Mouse (Mus musculus) limb, embryonic 15.5 days (tissue): Measurements from ENCODE around the gene Tcf25. TPM values are rescaled to one million over a fixed set of nuclear protein-coding genes. Genes with fewer than 3 reads are reported as not detected.
A peak's percentile ranks its signal among the peaks of the same experiment; 100 is the strongest.
"Not testable (repeated sequence)": the region's sequence is repeated elsewhere in the genome, so short reads cannot be mapped to it uniquely, and the experiment has no call there.

Experiments used
- ATAC-seq: fragments of 200-750 bp; cut with Nextera tagmentation; 2 replicates; pipeline ENCODE4 v1.8.0; 2017; ENCODE audit warnings: low read depth, moderate TSS enrichment; ENCODE audit not compliant: insufficient number of reproducible peaks, low FRiP score, low TSS enrichment
- H3K27ac ChIP-seq: fragments of 300-500 bp; sonication (generic); 2 replicates; pipeline ENCODE4 v1.5.1; 2015; ENCODE audit warnings: moderate library complexity, mild to moderate bottlenecking, inconsistent platforms
- H3K27me3 ChIP-seq: fragments of 300-500 bp; sonication (generic); 2 replicates; pipeline ENCODE4 v1.6.1; 2015; ENCODE audit warnings: inconsistent platforms
- H3K36me3 ChIP-seq: fragments of 300-500 bp; sonication (generic); 2 replicates; pipeline ENCODE4 v1.6.1; 2015; ENCODE audit warnings: inconsistent platforms
- H3K4me1 ChIP-seq: fragments of 300-500 bp; sonication (generic); 2 replicates; pipeline ENCODE4 v1.6.1; 2015; ENCODE audit warnings: inconsistent platforms
- H3K4me2 ChIP-seq: fragments of 300-500 bp; sonication (generic); 2 replicates; pipeline ENCODE4 v1.6.1; 2015; ENCODE audit warnings: mild to moderate bottlenecking, inconsistent platforms
- H3K4me3 ChIP-seq: fragments of 300-500 bp; sonication (generic); 2 replicates; pipeline ENCODE4 v1.5.1; 2015; ENCODE audit warnings: mild to moderate bottlenecking, inconsistent platforms
- H3K9ac ChIP-seq: fragments of 300-500 bp; sonication (generic); 2 replicates; pipeline ENCODE4 v1.6.1; 2015; ENCODE audit warnings: inconsistent platforms
- H3K9me3 ChIP-seq: fragments of 300-500 bp; sonication (generic); 2 replicates; pipeline ENCODE4 v1.6.1; 2016; ENCODE audit warnings: inconsistent platforms
- WGBS: fragments of 180-500 bp; shearing (Covaris S2); methylation state at CpG from one replicate; pipeline ENCODE4 v1.1.7; 2015; 5-methylcytosine and 5-hydroxymethylcytosine counted together
- polyA plus RNA-seq: library from polyadenylated mRNA; unstranded; fragments of >200 nt; fragmentation: Nextera tagmentation; extraction: Ambion mirVana; gene quantifications from 2 replicates; pipeline ENCODE4 v1.2.1, GENCODE M21; 2015

The Tcf25 gene
- polyA plus RNA-seq, 1 experiment from 2014 or later = 191 TPM

- no peak for ATAC-seq
- H3K9me3 ChIP-seq = no peaks in the 10 kb centered on the region
- H3K9ac ChIP-seq = no peak overlapping the region
- no peaks in the 10 kb centered on the region for H3K36me3 ChIP-seq
- H3K4me3 ChIP-seq = no peak overlapping the region
- H3K27ac ChIP-seq = no peak overlapping the region
- H3K27me3 ChIP-seq = no peaks in the 10 kb centered on the region
- H3K4me2 ChIP-seq = no peak overlapping the region
- H3K4me1 ChIP-seq = peaks cover 12% of the 10 kb centered on the region
- WGBS = 90% methylated on average over 2 of the region's 2 CpGs
Observed at GRCm38 (mm10) chr8:123441788-123442187, 68.2 kb downstream of the Tcf25 start.

- Histone ChIP-seq H3K4me2 (peak overlapping the region; percentile 31; the same call in 1 of the 2 replicates), H3K27me3 (no peaks in the 10 kb centered on the region), H3K36me3 (no peaks in the 10 kb centered on the region), H3K9me3 (no peaks in the 10 kb centered on the region), H3K4me3 (peak overlapping the region; percentile 69), H3K4me1 (peaks cover 12% of the 10 kb centered on the region), H3K27ac (no peak overlapping the region), H3K9ac (no peak overlapping the region)
- no peak for ATAC-seq
- WGBS = 86% methylated on average over 5 of the region's 5 CpGs
Observed at GRCm38 (mm10) chr8:123442351-123442750, 68.8 kb downstream of the Tcf25 start.

GRCm38 (mm10) chr8:123442871-123443575, 69.5 kb downstream of the Tcf25 start:
- Histone ChIP-seq H3K27me3 (no peaks in the 10 kb centered on the region), H3K4me2 (peak overlapping the region; percentile 72), H3K4me3 (peak overlapping the region; percentile 69), H3K27ac (peak overlapping the region; percentile 83), H3K4me1 (peaks cover 12% of the 10 kb centered on the region), H3K36me3 (no peaks in the 10 kb centered on the region), H3K9ac (peak overlapping the region; percentile 84), H3K9me3 (no peaks in the 10 kb centered on the region)
- 1% methylated on average over 41 of the region's 41 CpGs for WGBS
- ATAC-seq = peak; percentile 91

- no peaks in the 10 kb centered on the region for H3K27me3 ChIP-seq
- WGBS = 18% methylated on average over 4 of the region's 4 CpGs
- H3K4me3 ChIP-seq = peak overlapping the region; percentile 69
- H3K4me2 ChIP-seq = peak overlapping the region; percentile 72
- H3K27ac ChIP-seq = peak overlapping the region; percentile 83; the same call in 1 of the 2 replicates
- H3K9me3 ChIP-seq = no peaks in the 10 kb centered on the region
- H3K4me1 ChIP-seq = peaks cover 12% of the 10 kb centered on the region
- H3K36me3 ChIP-seq = no peaks in the 10 kb centered on the region
- no peak for ATAC-seq
- H3K9ac ChIP-seq = peak overlapping the region; percentile 84
Observed at GRCm38 (mm10) chr8:123443576-123443921, 70.0 kb downstream of the Tcf25 start.

GRCm38 (mm10) chr8:123444131-123444530, 70.6 kb downstream of the Tcf25 start:
- Histone ChIP-seq H3K9ac (no peak overlapping the region), H3K27ac (no peak overlapping the region), H3K4me1 (peaks cover 12% of the 10 kb centered on the region), H3K36me3 (0 out of 2 replicates have a peak, but pooled peaks cover 5% of the 10 kb centered on the region), H3K4me3 (no peak overlapping the region), H3K4me2 (peak overlapping the region; percentile 72; the same call in 1 of the 2 replicates), H3K27me3 (no peaks in the 10 kb centered on the region), H3K9me3 (no peaks in the 10 kb centered on the region)
- 83% methylated on average over 6 of the region's 6 CpGs for WGBS
- no peak for ATAC-seq

GRCm38 (mm10) chr8:123445981-123446380, 72.4 kb downstream of the Tcf25 start:
- Histone ChIP-seq H3K4me1 (peaks cover 12% of the 10 kb centered on the region), H3K27ac (no peak overlapping the region), H3K36me3 (0 out of 2 replicates have a peak, but pooled peaks cover 14% of the 10 kb centered on the region), H3K4me3 (no peak overlapping the region), H3K4me2 (no peak overlapping the region), H3K9me3 (no peaks in the 10 kb centered on the region), H3K9ac (no peak overlapping the region), H3K27me3 (no peaks in the 10 kb centered on the region)
- ATAC-seq = no peak
- WGBS = 90% methylated on average over 10 of the region's 10 CpGs

GRCm38 (mm10) chr8:123446799-123447198, 73.2 kb downstream of the Tcf25 start:
- H3K9me3 ChIP-seq = no peaks in the 10 kb centered on the region
- no peak overlapping the region for H3K4me2 ChIP-seq
- peaks cover 22% of the 10 kb centered on the region; the same call in 1 of the 2 replicates for H3K36me3 ChIP-seq
- ATAC-seq = no peak; the same call in 1 of the 2 replicates
- H3K27ac ChIP-seq = peak overlapping the region; percentile 51; the same call in 1 of the 2 replicates
- H3K4me3 ChIP-seq = no peak overlapping the region
- H3K9ac ChIP-seq = no peak overlapping the region
- peaks cover 12% of the 10 kb centered on the region for H3K4me1 ChIP-seq
- WGBS = 76% methylated on average over 6 of the region's 6 CpGs
- no peaks in the 10 kb centered on the region for H3K27me3 ChIP-seq

GRCm38 (mm10) chr8:123450783-123451182, 77.2 kb downstream of the Tcf25 start:
- H3K36me3 ChIP-seq = peaks cover 59% of the 10 kb centered on the region
- H3K27me3 ChIP-seq = no peaks in the 10 kb centered on the region
- ATAC-seq = no peak
- WGBS = 89% methylated on average over 5 of the region's 5 CpGs
- no peak overlapping the region for H3K4me2 ChIP-seq
- H3K9ac ChIP-seq = no peak overlapping the region
- H3K27ac ChIP-seq = no peak overlapping the region
- no peak overlapping the region for H3K4me3 ChIP-seq
- H3K9me3 ChIP-seq = no peaks in the 10 kb centered on the region
- H3K4me1 ChIP-seq = no peaks in the 10 kb centered on the region

GRCm38 (mm10) chr8:123451747-123452146, 78.2 kb downstream of the Tcf25 start:
- H3K27me3 ChIP-seq, H3K4me1 ChIP-seq, H3K4me3 ChIP-seq, H3K9ac ChIP-seq, H3K27ac ChIP-seq, ATAC-seq, H3K4me2 ChIP-seq, H3K9me3 ChIP-seq: not testable (repeated sequence)
- WGBS = 95% methylated on average over 12 of the region's 12 CpGs
- peaks cover 67% of the 10 kb centered on the region for H3K36me3 ChIP-seq

- H3K4me1 ChIP-seq = no peaks in the 10 kb centered on the region
- no peak overlapping the region for H3K9ac ChIP-seq
- H3K4me2 ChIP-seq = no peak overlapping the region
- ATAC-seq = no peak
- H3K27me3 ChIP-seq = no peaks in the 10 kb centered on the region
- H3K36me3 ChIP-seq = peaks cover 71% of the 10 kb centered on the region
- 82% methylated on average over 4 of the region's 4 CpGs for WGBS
- H3K4me3 ChIP-seq = no peak overlapping the region
- no peak overlapping the region for H3K27ac ChIP-seq
- no peaks in the 10 kb centered on the region for H3K9me3 ChIP-seq
Observed at GRCm38 (mm10) chr8:123452149-123452548, 78.6 kb downstream of the Tcf25 start.

GRCm38 (mm10) chr8:123453291-123453690, 79.7 kb downstream of the Tcf25 start:
- no peak overlapping the region for H3K4me2 ChIP-seq
- H3K4me1 ChIP-seq = no peaks in the 10 kb centered on the region
- no peaks in the 10 kb centered on the region for H3K9me3 ChIP-seq
- H3K36me3 ChIP-seq = peaks cover 82% of the 10 kb centered on the region
- no peak overlapping the region for H3K27ac ChIP-seq
- no peaks in the 10 kb centered on the region for H3K27me3 ChIP-seq
- 75% methylated on average over 7 of the region's 7 CpGs for WGBS
- ATAC-seq = no peak
- no peak overlapping the region for H3K4me3 ChIP-seq
- no peak overlapping the region for H3K9ac ChIP-seq
